Mouse (Mus musculus) layer of hippocampus, adult 18-20 months (tissue): ENCODE measurements at regions not wholly inside any gene's neighbourhood (a gene's known extent, or its start where the extent isn't known, plus 50 kb on each side); places are given as distances from the start of the nearest gene placed in this dataset.

ENCODE experiments used
- DNase-seq, 2 experiments: peaks; one replicate each; pipeline ENCODE4 v3.0.0; 2022; ENCODE audit warnings: low spot score in 2 of 2

DNA sequence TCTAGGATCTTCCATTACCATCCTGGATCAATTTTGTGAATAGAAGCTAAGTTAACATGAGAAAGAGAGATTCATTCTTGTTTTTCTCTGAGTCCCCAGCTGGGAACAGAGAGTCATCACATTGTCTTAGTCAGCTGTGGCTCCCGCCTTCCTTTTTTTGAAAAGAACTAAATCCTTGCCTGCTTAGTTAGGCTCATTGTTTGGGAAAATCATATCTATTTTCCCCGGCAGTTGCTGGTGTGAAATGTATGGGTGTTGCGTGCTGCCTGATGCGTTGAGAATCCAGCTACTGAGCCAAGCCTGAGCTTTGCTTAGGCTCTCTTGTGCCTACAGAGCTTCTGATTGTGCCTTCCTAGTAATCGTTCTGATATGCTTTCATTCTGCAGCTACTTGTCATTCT, 66.3 kb downstream of the Fam50b start:
- DNase-seq, result peak in 1 of 2 experiments; percentile 15

DNA sequence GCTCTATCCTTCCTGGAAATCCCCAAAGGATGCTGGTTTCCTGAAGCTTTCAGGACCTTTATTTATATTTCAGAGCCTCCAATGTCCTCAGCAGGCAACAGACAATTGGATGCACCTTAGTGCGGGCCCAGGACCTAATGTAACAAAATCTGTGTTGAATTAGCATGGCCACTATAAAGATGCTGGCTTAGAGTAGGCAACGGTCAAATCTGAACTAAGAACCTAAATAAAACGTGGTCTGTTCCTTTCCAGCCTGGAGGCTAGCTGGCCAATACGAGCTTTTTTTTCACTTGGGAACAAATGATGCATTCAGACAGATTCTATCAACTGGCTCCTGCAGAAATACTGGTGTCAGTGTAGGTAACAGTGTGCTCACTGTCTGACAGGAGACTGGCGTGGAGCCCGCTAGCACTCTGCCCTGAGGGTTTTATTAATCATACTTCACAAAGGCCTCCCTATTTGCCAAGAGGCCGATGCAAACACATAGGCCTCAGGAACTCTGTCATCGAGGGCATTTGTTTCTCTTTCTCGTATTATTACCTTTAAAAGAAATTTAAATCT, 68.5 kb upstream of the Prpf4b start:
- no peak for DNase-seq

DNA sequence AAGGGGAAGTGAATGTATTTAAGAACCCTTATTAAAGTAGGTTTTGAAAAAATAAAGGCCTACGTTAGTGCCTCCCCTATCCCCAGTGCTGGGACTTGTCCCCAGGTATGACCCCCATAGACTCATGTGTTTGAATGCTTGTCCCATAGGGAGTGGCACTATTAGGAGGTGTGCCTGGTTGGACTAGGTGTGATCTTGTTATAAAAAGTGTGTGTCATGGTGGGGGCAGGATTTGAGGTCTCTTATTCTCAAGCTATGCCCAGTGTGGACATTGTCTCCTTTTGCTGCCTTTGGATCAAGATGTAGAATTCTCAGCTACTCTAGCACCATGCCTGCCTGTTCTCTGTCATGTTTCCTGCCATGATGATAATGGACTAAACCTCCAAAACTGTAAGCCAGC, 65.6 kb upstream of the Prpf4b start:
- DNase-seq, result no peak

- DNase-seq, result peak; percentile 30 to 49
Observed at GRCm38 (mm10) chr13:34814161-34815056, 60.7 kb upstream of the Prpf4b start.

GRCm38 (mm10) chr13:34815057-34815410, 60.1 kb upstream of the Prpf4b start:
- DNase-seq, result no peak

GRCm38 (mm10) chr13:34818211-34818610, 56.9 kb upstream of the Prpf4b start:
- DNase-seq, result no peak

DNA sequence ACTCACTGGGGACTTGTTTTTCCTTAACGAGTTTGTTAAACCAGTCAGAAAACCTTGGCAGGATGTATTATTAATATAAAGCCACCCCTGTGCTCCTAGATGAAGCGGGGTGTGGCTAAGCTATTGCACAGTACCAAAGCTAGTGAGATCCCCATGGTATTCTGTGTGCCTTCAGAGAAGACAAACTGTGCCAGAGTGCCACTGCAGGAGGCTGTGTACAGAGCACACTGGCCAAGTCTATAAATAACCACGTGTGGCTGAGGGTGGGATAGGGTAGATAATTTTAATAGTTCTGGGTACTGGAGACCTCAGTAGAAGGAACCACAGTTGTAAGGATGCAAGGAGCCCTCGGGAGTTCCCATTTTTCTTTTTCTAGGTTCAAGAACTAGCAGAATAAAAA, 54.7 kb upstream of the Prpf4b start:
- DNase-seq, result peak in 1 of 2 experiments; percentile 37

- DNase-seq, result no peak
Observed at GRCm38 (mm10) chr13:34821946-34822345, 53.2 kb upstream of the Prpf4b start.

GRCm38 (mm10) chr13:34824157-34824556, 50.9 kb upstream of the Prpf4b start:
- no peak for DNase-seq
